Mouse (Mus musculus) heart, embryonic 12.5 days (tissue): ENCODE measurements around the gene Sik1. TPM values are rescaled to one million over a fixed set of nuclear protein-coding genes. Genes with fewer than 3 reads are reported as not detected.
A peak's percentile ranks its signal among the peaks of the same experiment; 100 is the strongest.

Experiments used
- ATAC-seq: fragments of 200-750 bp; cut with Nextera tagmentation; 2 replicates; pipeline ENCODE4 v1.8.0; 2017; ENCODE audit warnings: moderate TSS enrichment, moderate library complexity; ENCODE audit not compliant: insufficient number of reproducible peaks, low FRiP score
- H3K27ac ChIP-seq: fragments of 300-500 bp; sonication (generic); 2 replicates; pipeline ENCODE4 v1.5.1; 2016; ENCODE audit warnings: mild to moderate bottlenecking, moderate library complexity; ENCODE audit not compliant: poor library complexity, severe bottlenecking
- H3K27me3 ChIP-seq: fragments of 300-500 bp; sonication (generic); replicated peaks from 2 replicates; pipeline ENCODE4 v1.6.1; 2016; ENCODE audit warnings: mild to moderate bottlenecking, moderate library complexity
- H3K36me3 ChIP-seq: fragments of 300-500 bp; sonication (generic); 2 replicates; pipeline ENCODE4 v1.6.1; 2016; ENCODE audit warnings: mild to moderate bottlenecking, moderate library complexity
- H3K4me1 ChIP-seq: fragments of 300-500 bp; sonication (generic); replicated peaks from 2 replicates; pipeline ENCODE4 v1.6.1; 2016; ENCODE audit warnings: mild to moderate bottlenecking
- H3K4me2 ChIP-seq: fragments of 300-500 bp; sonication (generic); 2 replicates; pipeline ENCODE4 v1.6.1; 2016; ENCODE audit warnings: mild to moderate bottlenecking, moderate library complexity
- H3K4me3 ChIP-seq: fragments of 300-500 bp; sonication (generic); 2 replicates; pipeline ENCODE4 v1.5.1; 2016; ENCODE audit warnings: mild to moderate bottlenecking
- H3K9ac ChIP-seq: fragments of 300-500 bp; sonication (generic); 2 replicates; pipeline ENCODE4 v1.6.1; 2016; ENCODE audit warnings: mild to moderate bottlenecking, moderate library complexity
- H3K9me3 ChIP-seq: fragments of 300-500 bp; sonication (generic); replicated peaks from 2 replicates; pipeline ENCODE4 v1.6.1; 2016; ENCODE audit warnings: mild to moderate bottlenecking, moderate library complexity
- WGBS: fragments of 180-500 bp; shearing (Covaris S2); methylation state at CpG from one replicate; pipeline ENCODE4 v1.1.7; 2016; 5-methylcytosine and 5-hydroxymethylcytosine counted together
- polyA plus RNA-seq: library from polyadenylated mRNA; unstranded; fragments of >200 nt; fragmentation: Nextera tagmentation; extraction: Ambion mirVana; gene quantifications from 2 replicates; pipeline ENCODE4 v1.2.1, GENCODE M21; 2016

Sik1 gene
- polyA plus RNA-seq, 1 experiment from 2014 or later: 24.3 TPM

GRCm38 (mm10) chr17:31874691-31875090 lies 19.1 kb upstream of the Sik1 start:
- H3K36me3 ChIP-seq: no peaks in the 10 kb centered on the region
- peaks cover 50% of the 10 kb centered on the region for H3K4me1 ChIP-seq
- H3K4me2 ChIP-seq: no peak overlapping the region
- WGBS: 86% methylated on average over 12 of the region's 12 CpGs
- H3K9ac ChIP-seq: no peak overlapping the region
- no peak for ATAC-seq
- H3K9me3 ChIP-seq: no peaks in the 10 kb centered on the region
- H3K4me3 ChIP-seq: no peak overlapping the region
- no peak overlapping the region for H3K27ac ChIP-seq
- no peaks in the 10 kb centered on the region for H3K27me3 ChIP-seq

- no peak overlapping the region for H3K4me2 ChIP-seq
- H3K9me3 ChIP-seq: no peaks in the 10 kb centered on the region
- H3K27me3 ChIP-seq: no peaks in the 10 kb centered on the region
- peaks cover 44% of the 10 kb centered on the region for H3K4me1 ChIP-seq
- no peak overlapping the region for H3K27ac ChIP-seq
- H3K4me3 ChIP-seq: no peak overlapping the region
- H3K36me3 ChIP-seq: no peaks in the 10 kb centered on the region
- no peak overlapping the region for H3K9ac ChIP-seq
- no peak for ATAC-seq
- 62% methylated on average over 8 of the region's 8 CpGs for WGBS
Measured at GRCm38 (mm10) chr17:31873973-31874372, 18.4 kb upstream of the Sik1 start.

GRCm38 (mm10) chr17:31873185-31873870 lies 17.7 kb upstream of the Sik1 start:
- no peak overlapping the region for H3K4me2 ChIP-seq

GRCm38 (mm10) chr17:31872826-31873165 lies 17.2 kb upstream of the Sik1 start:
- Histone ChIP-seq H3K4me2 (no peak overlapping the region), H3K4me1 (peaks cover 41% of the 10 kb centered on the region), H3K27ac (no peak overlapping the region), H3K4me3 (no peak overlapping the region), H3K27me3 (no peaks in the 10 kb centered on the region), H3K9ac (no peak overlapping the region), H3K36me3 (no peaks in the 10 kb centered on the region), H3K9me3 (no peaks in the 10 kb centered on the region)
- WGBS: 65% methylated on average over 7 of the region's 7 CpGs
- no peak for ATAC-seq

More at GRCm38 (mm10) chr17:31873185-31873870, 17.7 kb upstream of the Sik1 start:
- no peaks in the 10 kb centered on the region for H3K9me3 ChIP-seq
- H3K9ac ChIP-seq: no peak overlapping the region
- ATAC-seq: no peak
- no peak overlapping the region for H3K27ac ChIP-seq
- H3K36me3 ChIP-seq: no peaks in the 10 kb centered on the region
- H3K4me3 ChIP-seq: no peak overlapping the region
- H3K4me1 ChIP-seq: peaks cover 44% of the 10 kb centered on the region
- WGBS: 86% methylated on average over 8 of the region's 8 CpGs
- no peaks in the 10 kb centered on the region for H3K27me3 ChIP-seq

GRCm38 (mm10) chr17:31871968-31872825 lies 16.6 kb upstream of the Sik1 start:
- no peaks in the 10 kb centered on the region for H3K27me3 ChIP-seq
- whole genome bisulfite sequencing: 67% methylated on average over 14 of the region's 14 CpGs
- H3K27ac ChIP-seq: no peak overlapping the region
- H3K4me3 ChIP-seq: no peak overlapping the region
- no peaks in the 10 kb centered on the region for H3K9me3 ChIP-seq
- no peak for ATAC-seq
- H3K9ac ChIP-seq: no peak overlapping the region
- H3K4me2 ChIP-seq: no peak overlapping the region
- no peaks in the 10 kb centered on the region for H3K36me3 ChIP-seq
- peaks cover 35% of the 10 kb centered on the region for H3K4me1 ChIP-seq

- Histone ChIP-seq H3K27me3 (no peaks in the 10 kb centered on the region), H3K9me3 (no peaks in the 10 kb centered on the region), H3K27ac (no peak overlapping the region), H3K4me3 (no peak overlapping the region), H3K4me2 (peak overlapping the region; percentile 18), H3K36me3 (no peaks in the 10 kb centered on the region), H3K4me1 (peaks cover 33% of the 10 kb centered on the region), H3K9ac (no peak overlapping the region)
- no peak; the same call in 1 of the 2 replicates for ATAC-seq
- 11% methylated on average over 13 of the region's 13 CpGs for WGBS
Measured at GRCm38 (mm10) chr17:31870931-31871421, 15.4 kb upstream of the Sik1 start.

GRCm38 (mm10) chr17:31870446-31870845 lies 14.8 kb upstream of the Sik1 start:
- no peaks in the 10 kb centered on the region for H3K36me3 ChIP-seq
- no peak overlapping the region for H3K9ac ChIP-seq
- H3K27me3 ChIP-seq: no peaks in the 10 kb centered on the region
- H3K9me3 ChIP-seq: no peaks in the 10 kb centered on the region
- peak overlapping the region; percentile 18 for H3K4me2 ChIP-seq
- no peak overlapping the region for H3K27ac ChIP-seq
- peaks cover 39% of the 10 kb centered on the region for H3K4me1 ChIP-seq
- 77% methylated on average over 9 of the region's 9 CpGs for WGBS
- ATAC-seq: no peak
- no peak overlapping the region for H3K4me3 ChIP-seq

- Histone ChIP-seq H3K9me3 (no peaks in the 10 kb centered on the region), H3K27me3 (no peaks in the 10 kb centered on the region), H3K9ac (no peak overlapping the region), H3K4me3 (no peak overlapping the region), H3K27ac (no peak overlapping the region), H3K4me2 (no peak overlapping the region), H3K4me1 (peaks cover 35% of the 10 kb centered on the region), H3K36me3 (no peaks in the 10 kb centered on the region)
- ATAC-seq: no peak
- WGBS: 79% methylated on average over 4 of the region's 4 CpGs
Measured at GRCm38 (mm10) chr17:31868076-31868475, 12.5 kb upstream of the Sik1 start.

- WGBS: 86% methylated on average over 7 of the region's 7 CpGs
- ATAC-seq: no peak
- no peaks in the 10 kb centered on the region for H3K27me3 ChIP-seq
- H3K27ac ChIP-seq: no peak overlapping the region
- no peak overlapping the region for H3K4me3 ChIP-seq
- no peak overlapping the region for H3K4me2 ChIP-seq
- H3K4me1 ChIP-seq: peaks cover 29% of the 10 kb centered on the region
- H3K9me3 ChIP-seq: no peaks in the 10 kb centered on the region
- H3K36me3 ChIP-seq: no peaks in the 10 kb centered on the region
- no peak overlapping the region for H3K9ac ChIP-seq
Measured at GRCm38 (mm10) chr17:31867061-31867460, 11.5 kb upstream of the Sik1 start.

- 58% methylated on average over 7 of the region's 7 CpGs for WGBS
- no peaks in the 10 kb centered on the region for H3K36me3 ChIP-seq
- no peaks in the 10 kb centered on the region for H3K9me3 ChIP-seq
- no peaks in the 10 kb centered on the region for H3K27me3 ChIP-seq
- no peak; the same call in 1 of the 2 replicates for ATAC-seq
- no peak overlapping the region for H3K4me3 ChIP-seq
- H3K4me1 ChIP-seq: peaks cover 24% of the 10 kb centered on the region
- H3K4me2 ChIP-seq: no peak overlapping the region
- no peak overlapping the region for H3K27ac ChIP-seq
- H3K9ac ChIP-seq: no peak overlapping the region
Measured at GRCm38 (mm10) chr17:31865636-31866035, 10.0 kb upstream of the Sik1 start.

- 49% methylated on average over 11 of the region's 11 CpGs for WGBS
- peaks cover 23% of the 10 kb centered on the region for H3K4me1 ChIP-seq
- no peak for ATAC-seq
- no peak overlapping the region for H3K4me2 ChIP-seq
- H3K9me3 ChIP-seq: no peaks in the 10 kb centered on the region
- no peak overlapping the region for H3K4me3 ChIP-seq
- H3K9ac ChIP-seq: no peak overlapping the region
- H3K27ac ChIP-seq: no peak overlapping the region
- no peaks in the 10 kb centered on the region for H3K36me3 ChIP-seq
- no peaks in the 10 kb centered on the region for H3K27me3 ChIP-seq
Measured at GRCm38 (mm10) chr17:31864666-31865450, 9.3 kb upstream of the Sik1 start.
